Mouse (Mus musculus): ENCODE measurements around the gene Lingo2.
"Not testable (repeated sequence)": the region's sequence is repeated elsewhere in the genome, so short reads cannot be mapped to it uniquely, and the experiment has no call there.

Lingo2 gene

GRCm38 (mm10) chr4:36078910-36079525 is 872.5 kb downstream of the Lingo2 start:
- no peak for DNase-seq

- not testable (repeated sequence) for DNase-seq
Measured at GRCm38 (mm10) chr4:36064701-36065100, 886.8 kb downstream of the Lingo2 start.

GRCm38 (mm10) chr4:36052791-36053376 is 898.7 kb downstream of the Lingo2 start:
- no peak for DNase-seq

GRCm38 (mm10) chr4:36040361-36040760 is 911.2 kb downstream of the Lingo2 start:
- no peak for DNase-seq

DNA sequence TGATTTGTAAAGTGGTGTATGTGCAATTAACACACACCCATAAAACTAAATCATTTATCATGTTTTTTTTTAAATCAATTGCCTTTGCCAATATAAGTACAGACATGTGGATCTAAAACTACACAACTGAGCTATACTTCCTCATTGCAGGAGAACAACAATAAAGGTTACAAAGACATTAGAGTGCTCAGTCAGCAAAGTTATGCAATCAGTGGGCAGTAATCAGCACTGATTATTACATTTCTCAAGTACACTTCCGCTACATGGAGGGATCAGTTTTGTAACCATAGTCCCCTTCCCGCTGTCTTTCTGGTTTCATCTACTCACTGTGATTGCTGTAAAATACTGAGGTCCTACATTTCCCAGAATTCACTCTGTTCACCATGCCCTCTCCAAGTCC is 912.8 kb downstream of the Lingo2 start:
- no peak for DNase-seq

DNA sequence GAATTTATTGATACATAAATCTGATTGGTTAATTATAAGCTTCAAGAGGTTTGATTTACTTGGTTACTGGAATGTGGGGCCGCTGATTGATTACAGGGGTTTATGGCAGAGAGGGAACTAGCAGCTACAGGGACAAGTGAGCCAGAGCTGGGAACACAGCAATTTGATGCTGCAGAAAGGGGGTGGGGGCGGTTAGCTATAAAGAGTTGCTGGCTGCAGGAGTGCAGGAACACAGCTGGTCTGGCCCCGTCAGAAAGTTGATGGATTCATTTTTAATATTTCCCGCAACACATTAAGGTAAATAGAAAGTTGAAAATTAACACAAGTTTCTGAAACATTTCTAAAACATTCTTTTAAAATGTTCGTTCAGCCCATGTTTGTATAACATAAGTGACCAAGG is 919.5 kb downstream of the Lingo2 start:
- no peak for DNase-seq

DNA sequence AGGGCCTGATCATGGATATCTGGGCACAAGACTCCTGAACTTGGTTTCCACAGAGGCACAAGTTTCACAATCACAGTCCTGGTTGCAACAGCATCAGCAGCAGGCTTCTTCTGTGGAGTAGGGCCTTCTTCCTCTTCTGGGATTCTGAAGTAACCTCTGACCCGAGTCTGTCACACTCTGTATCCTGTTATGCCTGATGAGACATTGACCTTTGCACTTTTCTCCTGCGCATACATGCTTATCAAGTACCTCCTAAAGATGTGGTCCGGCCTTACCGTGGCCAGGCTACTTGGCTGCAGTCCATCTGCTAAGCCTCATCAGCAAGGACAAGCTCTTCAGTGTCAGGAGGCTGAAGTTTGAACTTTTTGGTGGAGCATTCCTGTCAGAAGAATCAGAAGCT is 937.4 kb downstream of the Lingo2 start:
- DNase-seq = no peak

- DNase-seq = no peak
Measured at GRCm38 (mm10) chr4:35992005-35992763, 959.4 kb downstream of the Lingo2 start.

- no peak for DNase-seq
Measured at GRCm38 (mm10) chr4:35986012-35986411, 965.5 kb downstream of the Lingo2 start.

DNA sequence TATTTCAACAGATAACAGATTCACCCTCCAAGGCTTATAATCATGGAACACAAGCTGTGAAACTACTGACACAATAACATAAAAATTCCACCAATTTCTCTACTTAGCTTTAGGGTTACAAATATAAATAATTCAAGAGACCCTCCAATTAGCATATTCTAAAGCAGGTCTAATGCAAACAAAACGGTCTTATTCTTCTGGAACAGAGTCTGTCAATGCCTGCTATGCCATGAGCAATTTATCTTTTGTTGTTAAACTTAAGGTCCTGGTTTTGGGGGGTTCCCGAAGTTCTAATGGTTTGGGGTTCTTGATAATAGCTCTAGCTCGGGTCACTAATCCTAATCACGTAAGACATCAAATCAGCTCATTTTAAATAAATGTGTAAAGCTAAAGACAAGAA is 988.0 kb downstream of the Lingo2 start:
- DNase-seq = no peak

GRCm38 (mm10) chr4:35951894-35952293 is 999.7 kb downstream of the Lingo2 start:
- DNase-seq = no peak

DNA sequence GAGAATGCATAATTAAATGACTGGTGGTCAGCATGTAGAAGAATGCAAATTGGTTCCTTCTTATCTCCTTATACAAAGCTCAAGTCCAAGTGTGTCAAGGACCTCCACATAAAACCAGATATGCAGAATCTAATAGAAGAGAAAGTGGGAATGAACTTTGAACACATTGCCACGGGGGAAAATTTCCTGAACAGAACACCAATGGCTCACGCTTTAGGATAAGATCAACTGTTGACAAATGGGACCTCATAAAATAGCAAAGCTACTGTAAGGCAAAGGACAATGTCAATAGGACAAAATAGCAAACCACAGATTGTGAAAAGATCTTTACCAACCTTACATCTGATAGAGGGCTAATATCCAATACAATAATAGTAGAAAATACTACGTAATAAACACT is 1000.3 kb downstream of the Lingo2 start:
- DNase-seq = no peak

DNA sequence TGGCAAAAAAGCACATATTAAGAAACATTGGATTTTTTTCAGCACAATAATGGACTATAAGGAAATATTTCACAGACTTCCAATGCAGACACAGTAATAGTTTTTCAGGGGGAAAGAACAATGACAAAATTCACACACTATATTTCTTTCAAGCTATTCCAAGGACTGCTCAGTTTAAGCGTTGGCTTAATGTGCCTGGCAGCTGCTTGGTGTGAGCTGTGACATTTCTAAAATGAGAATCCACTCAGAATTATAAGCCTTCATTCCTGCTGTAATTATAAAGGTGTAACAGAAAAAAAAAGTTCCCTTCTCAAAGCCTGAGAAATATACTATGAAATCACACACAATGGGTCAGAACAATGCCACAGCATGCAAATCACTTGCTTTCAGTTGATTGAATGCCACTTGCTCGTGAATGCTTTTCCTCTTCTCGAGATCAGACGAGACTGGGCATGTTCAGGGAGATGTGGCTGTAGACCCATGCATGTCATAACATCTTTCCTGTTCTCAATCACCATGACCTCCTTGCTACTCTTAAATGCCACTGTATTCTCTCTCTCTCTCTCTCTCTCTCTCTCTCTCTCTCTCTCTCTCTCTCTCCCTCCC is 1017.4 kb downstream of the Lingo2 start:
- DNase-seq = no peak

DNA sequence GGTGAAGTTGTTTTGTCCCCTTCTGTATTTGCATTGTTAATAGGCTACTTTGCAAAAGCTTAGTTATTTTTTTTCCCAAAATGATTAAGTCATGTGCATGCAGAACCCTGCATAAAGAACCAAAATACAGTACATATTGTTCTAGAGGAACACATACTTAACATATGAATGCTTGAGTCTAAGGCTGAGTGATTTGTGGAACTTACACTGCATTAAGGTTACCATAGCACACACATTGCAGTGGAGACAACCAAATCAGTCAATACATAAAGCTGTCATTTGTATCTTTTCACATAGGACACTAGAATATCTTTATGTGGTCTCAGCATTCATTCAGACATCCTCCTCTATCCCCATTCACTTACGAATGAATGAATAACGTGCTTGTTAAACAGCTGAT is 1023.8 kb downstream of the Lingo2 start:
- DNase-seq = no peak

DNA sequence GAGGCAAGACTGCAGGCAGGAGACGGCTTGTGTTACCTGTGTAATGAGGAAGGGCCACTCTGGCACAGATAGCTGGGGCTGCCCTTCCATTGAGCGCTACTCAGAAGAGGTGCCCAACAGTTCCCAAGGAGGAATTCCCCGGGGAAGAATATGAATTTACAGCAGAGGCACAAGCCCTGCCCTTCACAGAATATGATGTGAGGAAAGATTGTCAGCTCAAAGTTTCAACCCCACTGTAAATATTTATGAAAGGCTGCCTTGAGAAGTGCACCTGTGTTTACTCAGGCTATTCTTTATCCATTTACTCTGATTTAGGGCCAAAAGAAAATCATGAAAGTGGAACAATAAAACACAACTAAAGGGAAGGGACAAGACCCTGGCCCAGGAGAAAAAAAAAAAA is 1034.1 kb downstream of the Lingo2 start:
- DNase-seq = no peak

GRCm38 (mm10) chr4:35897769-35898564 is 1053.6 kb downstream of the Lingo2 start:
- no peak for DNase-seq

GRCm38 (mm10) chr4:35885591-35886542 is 1065.7 kb downstream of the Lingo2 start:
- DNase-seq = no peak

GRCm38 (mm10) chr4:35884946-35885460 is 1066.5 kb downstream of the Lingo2 start:
- DNase-seq = peak; percentile 11

DNA sequence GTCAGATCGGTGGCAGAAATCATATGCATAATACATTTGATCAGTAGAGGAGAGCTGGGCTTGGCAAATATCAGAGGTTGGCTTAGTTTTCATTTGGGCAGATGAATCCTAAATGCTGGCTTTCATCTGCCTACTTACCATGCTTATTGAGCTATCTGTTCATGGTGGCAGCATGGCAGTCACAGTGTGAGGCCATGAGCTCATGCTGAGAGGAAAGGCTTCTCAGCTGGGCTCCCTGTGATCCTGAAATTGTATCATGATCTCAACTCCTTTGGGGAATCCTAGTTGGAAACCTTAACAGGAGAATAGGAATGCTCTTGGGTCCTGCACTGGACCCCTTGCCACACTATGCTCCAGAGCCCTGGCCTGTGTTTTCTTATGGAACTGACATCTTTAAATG is 1105.0 kb downstream of the Lingo2 start:
- DNase-seq = no peak

GRCm38 (mm10) chr4:35845140-35845539 is 1106.4 kb downstream of the Lingo2 start:
- DNase-seq = no peak

DNA sequence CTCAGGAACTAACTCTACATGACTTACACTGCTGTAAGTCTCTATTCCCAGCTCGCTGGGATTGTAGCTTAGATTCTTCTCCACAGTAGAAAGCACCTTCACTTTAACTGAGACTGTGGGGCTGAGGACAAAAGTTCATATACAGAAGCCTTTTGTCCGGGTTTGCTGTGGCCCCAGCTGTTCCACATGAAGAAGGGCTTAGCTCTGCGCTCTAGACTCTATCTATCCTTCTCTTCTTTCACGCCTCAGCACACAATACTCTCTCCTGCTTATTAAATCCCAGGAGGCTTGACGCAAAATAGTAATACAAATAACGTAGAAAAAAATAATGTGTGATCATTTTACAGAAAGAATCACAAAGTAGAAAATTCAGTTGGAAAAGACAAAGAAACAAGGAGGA is 1107.0 kb downstream of the Lingo2 start:
- DNase-seq = no peak
